Mouse (Mus musculus) lung, postnatal 10 days (tissue): ENCODE results near the gene Ganc.

ENCODE experiments used
- DNase-seq: peaks from one replicate; pipeline ENCODE4 v3.0.0; 2021

Ganc gene

GRCm38 (mm10) chr2:120502605-120502990 lies 98.9 kb downstream of the Ganc start:
- DNase-seq = no peak

GRCm38 (mm10) chr2:120503094-120503493 lies 99.4 kb downstream of the Ganc start:
- no peak for DNase-seq

GRCm38 (mm10) chr2:120503992-120504391 lies 100.3 kb downstream of the Ganc start:
- DNase-seq = no peak
